9 mouse cellular contexts compared by ENCODE assay signal in the genomic region with DNA sequence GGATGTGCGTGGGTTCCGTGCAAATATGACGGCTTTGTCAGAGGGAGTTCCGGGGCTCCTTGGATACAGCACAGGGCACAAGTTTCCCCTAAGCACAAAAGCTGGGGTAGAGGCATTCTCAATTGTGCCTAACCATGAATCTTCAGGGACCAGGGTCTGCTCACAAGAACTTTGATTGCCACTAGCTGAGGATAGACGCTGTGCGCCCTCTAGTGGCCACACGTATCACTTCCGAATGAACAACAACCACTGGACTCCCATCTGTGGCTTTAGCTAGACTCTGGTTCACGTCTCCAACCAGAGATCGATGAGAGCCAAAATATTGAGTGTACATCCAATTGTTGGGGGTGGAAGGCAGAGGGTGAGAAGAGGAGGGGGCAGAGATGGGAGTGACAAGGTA. TPM values are rescaled to one million over a fixed set of nuclear protein-coding genes. Genes with fewer than 3 reads are reported as not detected.
DNase-seq lines count a peak whose midpoint lies in the region; ATAC-seq and TF ChIP-seq lines count a peak whose summit lies in the region.
"Had no signal": no experiment of that assay in that cellular context is flagged by ENCODE, and none has a peak within 500 bp of the region (broad histone marks: within the 10 kb centered on the region; RNA-seq: fewer than 3 reads in every experiment).

No protein-coding gene starts in this region.

- H3K36me3 ChIP-seq in hindbrain, embryonic 10.5 days, result no peaks in the 10 kb centered on the region
- no peaks in the 10 kb centered on the region for H3K36me3 ChIP-seq in hindbrain, embryonic 13.5 days
- no peaks in the 10 kb centered on the region for H3K36me3 ChIP-seq in heart, adult 2 months (ENCODE audit: control insufficient read depth, insufficient read depth, low read length)
- H3K36me3 ChIP-seq in spleen, adult 2 months (ENCODE audit: control insufficient read depth, insufficient read depth, low read length), result no peaks in the 10 kb centered on the region

- no peak overlapping the region for H3K27ac ChIP-seq in hindbrain, embryonic 10.5 days
- no peak overlapping the region for H3K27ac ChIP-seq in hindbrain, embryonic 13.5 days
- H3K27ac ChIP-seq in heart, adult 2 months, result no peak overlapping the region
- H3K27ac ChIP-seq in spleen, adult 2 months (ENCODE audit: insufficient read depth, low read length), result no peak overlapping the region

- WGBS in hindbrain, embryonic 10.5 days, result 33% methylated on average over 10 of the region's 10 CpGs
- WGBS in hindbrain, embryonic 13.5 days, result 28% methylated on average over 10 of the region's 10 CpGs
- 27% methylated on average over 10 of the region's 10 CpGs for WGBS in heart, adult 2 months
- 31% methylated on average over 10 of the region's 10 CpGs for WGBS in spleen, adult 2 months

- H3K9ac ChIP-seq in hindbrain, embryonic 13.5 days, result no peak overlapping the region
- H3K9ac ChIP-seq in heart, adult 2 months (ENCODE audit: low read depth, low read length), result no peak overlapping the region

- TF ChIP-seq EP300 in heart, adult 2 months (IDR thresholded peaks at IDR 0.05; ENCODE audit: insufficient read depth, low read depth, low read length), result peak; percentile 53; the same call in 1 of the 2 replicates

- H3K4me1 ChIP-seq in hindbrain, embryonic 10.5 days (replicated peaks), result peaks cover 20% of the 10 kb centered on the region
- peaks cover 5% of the 10 kb centered on the region; the same call in 1 of the 2 replicates for H3K4me1 ChIP-seq in hindbrain, embryonic 13.5 days (replicated peaks)
- peaks cover 3% of the 10 kb centered on the region for H3K4me1 ChIP-seq in heart, adult 2 months (ENCODE audit: control insufficient read depth, insufficient read depth, low read length)
- H3K4me1 ChIP-seq in spleen, adult 2 months (ENCODE audit: control insufficient read depth, insufficient read depth, insufficient read length), result no peaks in the 10 kb centered on the region

- H3K4me2 ChIP-seq in hindbrain, embryonic 13.5 days, result no peak overlapping the region

- intact Hi-C loops in heart, adult 2 months (cut with DNase I), result loop anchor here (1.0 to 10.0 kb wide), 3 partner anchors 53 to 211 kb away; no protein-coding TSS in a partner anchor

- TF ChIP-seq POLR2A in heart, adult 2 months (IDR thresholded peaks at IDR 0.05; ENCODE audit: insufficient read depth, low read depth, low read length), result no peak
- no peak for TF ChIP-seq POLR2A in spleen, adult 2 months (IDR thresholded peaks at IDR 0.05; ENCODE audit: low read depth, low read length)

- ATAC-seq in hindbrain, embryonic 13.5 days (ENCODE audit: low FRiP score), result no peak
- peak; percentile 49 for ATAC-seq in activated CD4-positive, CD25-positive, alpha-beta regulatory T cell, adult 4 months

- TF ChIP-seq CTCF in heart, adult 2 months (IDR thresholded peaks at IDR 0.05), result peak; percentile 90
- peak; percentile 78; the same call in 1 of the 2 replicates for TF ChIP-seq CTCF in spleen, adult 2 months (IDR thresholded peaks at IDR 0.05; ENCODE audit: extremely low read depth, insufficient read depth, insufficient read length, insufficient replicate concordance)

- H3K4me3 ChIP-seq in hindbrain, embryonic 10.5 days, result no peak overlapping the region
- no peak overlapping the region for H3K4me3 ChIP-seq in hindbrain, embryonic 13.5 days
- H3K4me3 ChIP-seq in heart, adult 2 months, result no peak overlapping the region
- H3K4me3 ChIP-seq in spleen, adult 2 months (ENCODE audit: extremely low read depth, insufficient read depth, insufficient read length), result no peak overlapping the region
- H3K4me3 ChIP-seq: megakaryocyte, embryonic 14.5 days had no signal

- H3K79me2 ChIP-seq in heart, adult 2 months (replicated peaks; ENCODE audit: control insufficient read depth, insufficient read depth, low read length), result no peaks in the 10 kb centered on the region

- no peaks in the 10 kb centered on the region for H3K27me3 ChIP-seq in hindbrain, embryonic 10.5 days (ENCODE audit: insufficient read depth, poor library complexity, severe bottlenecking)
- no peaks in the 10 kb centered on the region for H3K27me3 ChIP-seq in hindbrain, embryonic 13.5 days
- H3K27me3 ChIP-seq in heart, adult 2 months (ENCODE audit: control insufficient read depth, insufficient read depth, low read length), result no peaks in the 10 kb centered on the region
- H3K27me3 ChIP-seq in spleen, adult 2 months (ENCODE audit: control insufficient read depth, insufficient read depth, low read length), result no peaks in the 10 kb centered on the region

- peak; percentile 84 for DNase-seq in hindbrain, embryonic 10.5 days (ENCODE audit: low spot score)
- peak; percentile 92 for DNase-seq in embryo, embryonic 10.5 days (ENCODE audit: low spot score)
- peak; percentile 71 to 81 for DNase-seq in heart, adult 2 months
- DNase-seq in layer of hippocampus, postnatal 10 days (ENCODE audit: low spot score in 2 of 2), result peak; percentile 86 to 87
- peak; percentile 89 for DNase-seq in mesoderm, embryonic 11.5 days (ENCODE audit: low read depth, low spot score)
- peak; percentile 43 to 69 for DNase-seq in spleen, adult 2 months (ENCODE audit: low read depth in 1 of 2, low spot score in 2 of 2)

- no peaks in the 10 kb centered on the region for H3K9me3 ChIP-seq in hindbrain, embryonic 10.5 days
- H3K9me3 ChIP-seq in hindbrain, embryonic 13.5 days, result no peaks in the 10 kb centered on the region
- H3K9me3 ChIP-seq: megakaryocyte, embryonic 14.5 days had no signal

RNA-seq across cellular contexts. Expression of a gene that starts 18.1 kb away (rescaled TPM):
- polyA plus RNA-seq in hindbrain, embryonic 10.5 days (2016; fragmentation: Nextera tagmentation; extraction: Ambion mirVana), result 27.2 and 27.6 TPM in 2 replicates
- 37.9 and 39.7 TPM in 2 replicates for polyA plus RNA-seq in hindbrain, embryonic 13.5 days (2015; fragmentation: Nextera tagmentation; extraction: Ambion mirVana)
- 1 to 10 TPM; 4.7 to 6.6 TPM for polyA plus RNA-seq in activated CD4-positive, CD25-positive, alpha-beta regulatory T cell, adult 4 months (2017; shearing (Covaris generic))
- total RNA-seq in heart, adult 2 months (2021), result 1 to 10 TPM; 3.1 to 4.6 TPM
- polyA plus RNA-seq in heart, adult 2 months (2012; rRNA removed), result 5.0 and 5.2 TPM in 2 replicates
- 100 to 1,000 TPM; 146 to 164 TPM for total RNA-seq in layer of hippocampus, postnatal 10 days (2021)
- polyA plus RNA-seq in spleen, adult 2 months (2012; rRNA removed), result 41.9 and 45.0 TPM in 2 replicates

RNA-seq across cellular contexts. Expression of a gene that starts 19.1 kb away (rescaled TPM):
- 0.12 and 0.17 TPM in 2 replicates for polyA plus RNA-seq in hindbrain, embryonic 10.5 days (2016; fragmentation: Nextera tagmentation; extraction: Ambion mirVana)
- polyA plus RNA-seq in hindbrain, embryonic 13.5 days (2015; fragmentation: Nextera tagmentation; extraction: Ambion mirVana), result 0.19 and 0.43 TPM in 2 replicates
- polyA plus RNA-seq in activated CD4-positive, CD25-positive, alpha-beta regulatory T cell, adult 4 months (2017; shearing (Covaris generic)), result under 1 TPM in 1 of 2 experiments, not detected in 1; 0.40 TPM
- not detected for total RNA-seq in heart, adult 2 months (2021)
- not detected in 2 replicates for polyA plus RNA-seq in heart, adult 2 months (2012; rRNA removed)
- not detected for total RNA-seq in layer of hippocampus, postnatal 10 days (2021)
- 0.08 and 0.15 TPM in 2 replicates for polyA plus RNA-seq in spleen, adult 2 months (2012; rRNA removed)

RNA-seq across cellular contexts. Expression of a gene that starts 23.9 kb away (rescaled TPM):
- 56.9 and 64.5 TPM in 2 replicates for polyA plus RNA-seq in hindbrain, embryonic 10.5 days (2016; fragmentation: Nextera tagmentation; extraction: Ambion mirVana)
- 50.3 and 59.0 TPM in 2 replicates for polyA plus RNA-seq in hindbrain, embryonic 13.5 days (2015; fragmentation: Nextera tagmentation; extraction: Ambion mirVana)
- polyA plus RNA-seq in activated CD4-positive, CD25-positive, alpha-beta regulatory T cell, adult 4 months (2017; shearing (Covaris generic)), result 10 to 100 TPM; 24.3 to 30.2 TPM
- total RNA-seq in heart, adult 2 months (2021), result 10 to 100 TPM; 13.1 to 26.9 TPM
- 17.9 and 32.1 TPM in 2 replicates for polyA plus RNA-seq in heart, adult 2 months (2012; rRNA removed)
- 10 to 100 TPM; 24.7 to 32.2 TPM for total RNA-seq in layer of hippocampus, postnatal 10 days (2021)
- 54.1 and 68.9 TPM in 2 replicates for polyA plus RNA-seq in spleen, adult 2 months (2012; rRNA removed)
